Mouse (Mus musculus) frontal cortex, postnatal 10 days (tissue): ENCODE data around the gene Zfp512b.

ENCODE experiments used
- DNase-seq, 2 experiments: peaks; one replicate each; pipeline ENCODE4 v3.0.0; 2022; ENCODE audit warnings: low spot score in 2 of 2, mixed read lengths in 1 of 2

Gene Zfp512b

GRCm38 (mm10) chr2:181592231-181593041 lies at the start of gene Zfp512b:
Gene Zfp512b, minus strand, starts transcription at chr2:181592803.
- DNase-seq: peak in 1 of 2 experiments; percentile 78

GRCm38 (mm10) chr2:181635865-181636264 lies 43.3 kb upstream of the Zfp512b start:
- no peak for DNase-seq

GRCm38 (mm10) chr2:181632624-181633023 lies 40.0 kb upstream of the Zfp512b start:
- no peak for DNase-seq

GRCm38 (mm10) chr2:181628471-181628870 lies 35.9 kb upstream of the Zfp512b start:
- DNase-seq: no peak

- peak in 1 of 2 experiments; percentile 14 for DNase-seq
These were observed 30.8 kb upstream of the Zfp512b start for GRCm38 (mm10) chr2:181623401-181623800.

GRCm38 (mm10) chr2:181618761-181619495 lies 26.3 kb upstream of the Zfp512b start:
- no peak for DNase-seq

- DNase-seq: no peak
These were observed 9.8 kb upstream of the Zfp512b start for GRCm38 (mm10) chr2:181602367-181602766.

GRCm38 (mm10) chr2:181601751-181602145 lies 9.1 kb upstream of the Zfp512b start:
- no peak for DNase-seq

GRCm38 (mm10) chr2:181600828-181601750 lies 8.5 kb upstream of the Zfp512b start:
- DNase-seq: peak; percentile 96 to 97

GRCm38 (mm10) chr2:181600226-181600758 lies 7.7 kb upstream of the Zfp512b start:
- DNase-seq: peak in 1 of 2 experiments; percentile 17

GRCm38 (mm10) chr2:181598454-181599351 lies 6.1 kb upstream of the Zfp512b start, which contains the start of gene Samd10:
Gene Samd10, minus strand, starts transcription at chr2:181599212.
- DNase-seq: peak in 1 of 2 experiments; percentile 54

GRCm38 (mm10) chr2:181597378-181598061 lies 4.9 kb upstream of the Zfp512b start:
- no peak for DNase-seq

GRCm38 (mm10) chr2:181596221-181596960 lies 3.8 kb upstream of the Zfp512b start:
- no peak for DNase-seq

GRCm38 (mm10) chr2:181594946-181595696 lies 2.5 kb upstream of the Zfp512b start:
- peak in 1 of 2 experiments; percentile 27 for DNase-seq

- DNase-seq: no peak
These were observed 1.3 kb upstream of the Zfp512b start for GRCm38 (mm10) chr2:181593937-181594336.

- no peak for DNase-seq
These were observed 429 bp upstream of the Zfp512b start for GRCm38 (mm10) chr2:181593042-181593421.

- no peak for DNase-seq
These were observed 996 bp downstream of the Zfp512b start, which contains the start of gene Prpf6 for GRCm38 (mm10) chr2:181591528-181592085. Gene Prpf6, plus strand, starts transcription at chr2:181591868.

- DNase-seq: no peak
These were observed 2.1 kb downstream of the Zfp512b start for GRCm38 (mm10) chr2:181590471-181590870.
